Mouse (Mus musculus): Measurements from ENCODE around the gene Vmn1r210.
"Not testable (repeated sequence)": the region's sequence is repeated elsewhere in the genome, so short reads cannot be mapped to it uniquely, and the experiment has no call there.

Gene Vmn1r210

GRCm38 (mm10) chr13:22831248-22831647 is at the start of gene Vmn1r210:
Vmn1r210 (minus strand) TSS chr13:22831348.
- DNase-seq (ENCODE audit: low spot score in 2 of 2), result no peak

- no peak for DNase-seq (ENCODE audit: low spot score in 2 of 2)
These were observed 48.1 kb upstream of the Vmn1r210 start for GRCm38 (mm10) chr13:22879257-22879656.

- DNase-seq (ENCODE audit: low spot score in 2 of 2), result no peak
These were observed 26.3 kb upstream of the Vmn1r210 start, which contains the start of gene Vmn1r211 for GRCm38 (mm10) chr13:22857461-22857860. Vmn1r211 (minus strand) TSS chr13:22857561.

GRCm38 (mm10) chr13:22854760-22855159 is 23.6 kb upstream of the Vmn1r210 start:
- DNase-seq (ENCODE audit: low spot score in 2 of 2), result no peak

- no peak for DNase-seq (ENCODE audit: low spot score in 2 of 2)
These were observed 15.7 kb upstream of the Vmn1r210 start for GRCm38 (mm10) chr13:22846798-22847197.

- not testable (repeated sequence) for DNase-seq (ENCODE audit: low spot score in 2 of 2)
These were observed 13.2 kb upstream of the Vmn1r210 start for GRCm38 (mm10) chr13:22844304-22844703.

- not testable (repeated sequence) for DNase-seq (ENCODE audit: low spot score in 2 of 2)
These were observed 1.8 kb downstream of the Vmn1r210 start for GRCm38 (mm10) chr13:22829395-22829794.

- DNase-seq (ENCODE audit: low spot score in 2 of 2), result not testable (repeated sequence)
These were observed 9.5 kb downstream of the Vmn1r210 start for GRCm38 (mm10) chr13:22821601-22822000.

GRCm38 (mm10) chr13:22809582-22809981 is 21.6 kb downstream of the Vmn1r210 start, which contains the start of gene Vmn1r209:
Vmn1r209 (minus strand) TSS chr13:22809682.
- not testable (repeated sequence) for DNase-seq (ENCODE audit: low spot score in 2 of 2)

GRCm38 (mm10) chr13:22788096-22788495 is 43.1 kb downstream of the Vmn1r210 start:
- not testable (repeated sequence) for DNase-seq (ENCODE audit: low spot score in 2 of 2)

GRCm38 (mm10) chr13:22784159-22784558 is 47.0 kb downstream of the Vmn1r210 start:
- not testable (repeated sequence) for DNase-seq (ENCODE audit: low spot score in 2 of 2)

- not testable (repeated sequence) for DNase-seq (ENCODE audit: low spot score in 2 of 2)
These were observed 53.8 kb downstream of the Vmn1r210 start, which contains the start of gene Vmn1r208 for GRCm38 (mm10) chr13:22777300-22777699. Vmn1r208 (minus strand) TSS chr13:22777400.
